Mouse (Mus musculus): ENCODE results near the gene Mat1a. TPM values are rescaled to one million over a fixed set of nuclear protein-coding genes. Genes with fewer than 3 reads are reported as not detected.

The Mat1a gene
- polyA plus RNA-seq, 1 experiment from 2014 or later: 0.15 TPM

GRCm38 (mm10) chr14:41116271-41116670 is 11.4 kb downstream of the Mat1a start:
- WGBS: 84% methylated on average over 3 of the region's 3 CpGs
- no peak for DNase-seq (ENCODE audit: low spot score)

GRCm38 (mm10) chr14:41124683-41125082 is 19.8 kb downstream of the Mat1a start:
- H3K27me3 ChIP-seq (replicated peaks; ENCODE audit: control insufficient read depth, insufficient read depth, low read length): no peaks in the 10 kb centered on the region
- no peak overlapping the region for H3K4me2 ChIP-seq (ENCODE audit: low read depth, low read length)
- whole genome bisulfite sequencing: 89% methylated on average over 5 of the region's 5 CpGs
- H3K9ac ChIP-seq (ENCODE audit: low read depth, low read length): no peak overlapping the region
- no peaks in the 10 kb centered on the region for H3K9me3 ChIP-seq (ENCODE audit: control insufficient read depth, low read length)
- DNase-seq (ENCODE audit: low spot score) (no peak), ATAC-seq (ENCODE audit: low read depth) (no peak)
- H3K4me1 ChIP-seq (ENCODE audit: control insufficient read depth, insufficient read depth, low read length): no peaks in the 10 kb centered on the region
- no peak overlapping the region for H3K4me3 ChIP-seq (ENCODE audit: low read depth, low read length)
- no peak overlapping the region for H3K27ac ChIP-seq (replicated peaks; ENCODE audit: low read depth, low read length)
- H3K36me3 ChIP-seq (ENCODE audit: control insufficient read depth, insufficient read depth, low read length): no peaks in the 10 kb centered on the region

More at GRCm38 (mm10) chr14:41116271-41116670, 11.4 kb downstream of the Mat1a start:
- Histone ChIP-seq H3K9ac (ENCODE audit: low read depth, low read length) (no peak overlapping the region), H3K27me3 (replicated peaks; ENCODE audit: control insufficient read depth, insufficient read depth, low read length) (no peaks in the 10 kb centered on the region), H3K9me3 (ENCODE audit: control insufficient read depth, low read length) (no peaks in the 10 kb centered on the region), H3K36me3 (ENCODE audit: control insufficient read depth, insufficient read depth, low read length) (no peaks in the 10 kb centered on the region), H3K4me3 (ENCODE audit: low read depth, low read length) (no peak overlapping the region), H3K27ac (replicated peaks; ENCODE audit: low read depth, low read length) (no peak overlapping the region), H3K4me2 (ENCODE audit: low read depth, low read length) (no peak overlapping the region), H3K4me1 (ENCODE audit: control insufficient read depth, insufficient read depth, low read length) (no peaks in the 10 kb centered on the region)
- ATAC-seq (ENCODE audit: low read depth): no peak

GRCm38 (mm10) chr14:41127997-41128396 is 23.2 kb downstream of the Mat1a start:
- Histone ChIP-seq H3K36me3 (ENCODE audit: control insufficient read depth, insufficient read depth, low read length) (no peaks in the 10 kb centered on the region), H3K27me3 (replicated peaks; ENCODE audit: control insufficient read depth, insufficient read depth, low read length) (no peaks in the 10 kb centered on the region), H3K4me2 (ENCODE audit: low read depth, low read length) (no peak overlapping the region), H3K27ac (replicated peaks; ENCODE audit: low read depth, low read length) (no peak overlapping the region), H3K4me3 (ENCODE audit: low read depth, low read length) (no peak overlapping the region), H3K4me1 (ENCODE audit: control insufficient read depth, insufficient read depth, low read length) (no peaks in the 10 kb centered on the region), H3K9me3 (ENCODE audit: control insufficient read depth, low read length) (no peaks in the 10 kb centered on the region), H3K9ac (ENCODE audit: low read depth, low read length) (no peak overlapping the region)
- ATAC-seq (ENCODE audit: low read depth) (no peak), DNase-seq (ENCODE audit: low spot score) (peak; percentile 50)
- 20% methylated on average over 4 of the region's 4 CpGs for WGBS

- Histone ChIP-seq H3K9me3 (ENCODE audit: control insufficient read depth, low read length) (no peaks in the 10 kb centered on the region), H3K4me3 (ENCODE audit: low read depth, low read length) (no peak within 1 kb of the TSS), H3K9ac (ENCODE audit: low read depth, low read length) (no peak within 1 kb of the TSS), H3K27me3 (replicated peaks; ENCODE audit: control insufficient read depth, insufficient read depth, low read length) (no peaks in the 10 kb centered on the region), H3K36me3 (ENCODE audit: control insufficient read depth, insufficient read depth, low read length) (no peaks in the 10 kb centered on the region), H3K27ac (replicated peaks; ENCODE audit: low read depth, low read length) (no peak within 1 kb of the TSS), H3K4me2 (ENCODE audit: low read depth, low read length) (no peak within 1 kb of the TSS), H3K4me1 (ENCODE audit: control insufficient read depth, insufficient read depth, low read length) (no peaks in the 10 kb centered on the region)
- ATAC-seq (ENCODE audit: low read depth): no peak
- WGBS: 77% methylated on average over 7 of the region's 7 CpGs
- DNase-seq (ENCODE audit: low spot score): no peak
Measured at GRCm38 (mm10) chr14:41131540-41131939, 26.7 kb downstream of the Mat1a start, which contains the start of gene Sftpa1. Sftpa1 (plus strand) TSS chr14:41131782.

- ATAC-seq (ENCODE audit: low read depth): no peak
Measured at GRCm38 (mm10) chr14:41137006-41137405, 32.2 kb downstream of the Mat1a start.

GRCm38 (mm10) chr14:41140686-41141085 is 35.9 kb downstream of the Mat1a start:
- ATAC-seq (ENCODE audit: low read depth) (no peak), DNase-seq (ENCODE audit: low spot score) (no peak)
- H3K4me3 ChIP-seq (ENCODE audit: low read depth, low read length): no peak overlapping the region
- no peaks in the 10 kb centered on the region for H3K36me3 ChIP-seq (ENCODE audit: control insufficient read depth, insufficient read depth, low read length)
- WGBS: 84% methylated on average over 1 of the region's 1 CpGs
- no peaks in the 10 kb centered on the region for H3K27me3 ChIP-seq (replicated peaks; ENCODE audit: control insufficient read depth, insufficient read depth, low read length)
- no peak overlapping the region for H3K4me2 ChIP-seq (ENCODE audit: low read depth, low read length)
- H3K4me1 ChIP-seq (ENCODE audit: control insufficient read depth, insufficient read depth, low read length): no peaks in the 10 kb centered on the region
- no peak overlapping the region for H3K9ac ChIP-seq (ENCODE audit: low read depth, low read length)
- H3K9me3 ChIP-seq (ENCODE audit: control insufficient read depth, low read length): no peaks in the 10 kb centered on the region
- no peak overlapping the region for H3K27ac ChIP-seq (replicated peaks; ENCODE audit: low read depth, low read length)

More at GRCm38 (mm10) chr14:41137006-41137405, 32.2 kb downstream of the Mat1a start:
- Histone ChIP-seq H3K27ac (replicated peaks; ENCODE audit: low read depth, low read length) (no peak overlapping the region), H3K9ac (ENCODE audit: low read depth, low read length) (no peak overlapping the region), H3K4me1 (ENCODE audit: control insufficient read depth, insufficient read depth, low read length) (no peaks in the 10 kb centered on the region), H3K36me3 (ENCODE audit: control insufficient read depth, insufficient read depth, low read length) (no peaks in the 10 kb centered on the region), H3K27me3 (replicated peaks; ENCODE audit: control insufficient read depth, insufficient read depth, low read length) (no peaks in the 10 kb centered on the region), H3K4me2 (ENCODE audit: low read depth, low read length) (no peak overlapping the region), H3K4me3 (ENCODE audit: low read depth, low read length) (no peak overlapping the region), H3K9me3 (ENCODE audit: control insufficient read depth, low read length) (no peaks in the 10 kb centered on the region)
- DNase-seq (ENCODE audit: low spot score): no peak

- Histone ChIP-seq H3K4me1 (ENCODE audit: control insufficient read depth, insufficient read depth, low read length) (no peaks in the 10 kb centered on the region), H3K9me3 (ENCODE audit: control insufficient read depth, low read length) (no peaks in the 10 kb centered on the region), H3K36me3 (ENCODE audit: control insufficient read depth, insufficient read depth, low read length) (no peaks in the 10 kb centered on the region), H3K27ac (replicated peaks; ENCODE audit: low read depth, low read length) (no peak overlapping the region), H3K9ac (ENCODE audit: low read depth, low read length) (no peak overlapping the region), H3K27me3 (replicated peaks; ENCODE audit: control insufficient read depth, insufficient read depth, low read length) (no peaks in the 10 kb centered on the region), H3K4me2 (ENCODE audit: low read depth, low read length) (no peak overlapping the region), H3K4me3 (ENCODE audit: low read depth, low read length) (no peak overlapping the region)
- ATAC-seq (ENCODE audit: low read depth) (no peak), DNase-seq (ENCODE audit: low spot score) (peak; percentile 19)
- WGBS: 49% methylated on average over 6 of the region's 6 CpGs
Measured at GRCm38 (mm10) chr14:41146035-41146434, 41.2 kb downstream of the Mat1a start.

GRCm38 (mm10) chr14:41146922-41147321 is 42.1 kb downstream of the Mat1a start:
- DNase-seq (ENCODE audit: low spot score): no peak
- Histone ChIP-seq H3K27ac (replicated peaks; ENCODE audit: low read depth, low read length) (no peak overlapping the region), H3K27me3 (replicated peaks; ENCODE audit: control insufficient read depth, insufficient read depth, low read length) (no peaks in the 10 kb centered on the region), H3K9ac (ENCODE audit: low read depth, low read length) (no peak overlapping the region), H3K9me3 (ENCODE audit: control insufficient read depth, low read length) (no peaks in the 10 kb centered on the region), H3K4me2 (ENCODE audit: low read depth, low read length) (no peak overlapping the region), H3K4me3 (ENCODE audit: low read depth, low read length) (no peak overlapping the region), H3K4me1 (ENCODE audit: control insufficient read depth, insufficient read depth, low read length) (no peaks in the 10 kb centered on the region), H3K36me3 (ENCODE audit: control insufficient read depth, insufficient read depth, low read length) (no peaks in the 10 kb centered on the region)
- no peak for ATAC-seq (ENCODE audit: low read depth)
- 80% methylated on average over 3 of the region's 3 CpGs for WGBS

GRCm38 (mm10) chr14:41147356-41147755 is 42.5 kb downstream of the Mat1a start:
- no peaks in the 10 kb centered on the region for H3K9me3 ChIP-seq (ENCODE audit: control insufficient read depth, low read length)
- H3K4me1 ChIP-seq (ENCODE audit: control insufficient read depth, insufficient read depth, low read length): no peaks in the 10 kb centered on the region
- WGBS: 67% methylated on average over 2 of the region's 2 CpGs
- DNase-seq (ENCODE audit: low spot score): no peak
- ATAC-seq (ENCODE audit: low read depth): no peak
- H3K9ac ChIP-seq (ENCODE audit: low read depth, low read length): no peak overlapping the region
- H3K4me3 ChIP-seq (ENCODE audit: low read depth, low read length): no peak overlapping the region
- H3K4me2 ChIP-seq (ENCODE audit: low read depth, low read length): no peak overlapping the region
- no peaks in the 10 kb centered on the region for H3K27me3 ChIP-seq (replicated peaks; ENCODE audit: control insufficient read depth, insufficient read depth, low read length)
- H3K36me3 ChIP-seq (ENCODE audit: control insufficient read depth, insufficient read depth, low read length): no peaks in the 10 kb centered on the region
- H3K27ac ChIP-seq (replicated peaks; ENCODE audit: low read depth, low read length): no peak overlapping the region

Measured in embryonic facial prominence, embryonic 14.5 days (tissue).